Mouse (Mus musculus) midbrain, embryonic 11.5 days (tissue): ENCODE data around the gene Tex261. TPM values are rescaled to one million over a fixed set of nuclear protein-coding genes. Genes with fewer than 3 reads are reported as not detected.

Source experiments
- ATAC-seq: fragments of 200-750 bp; cut with Nextera tagmentation; 2 replicates; pipeline ENCODE4 v1.8.0; 2017; ENCODE audit warnings: moderate TSS enrichment, moderate library complexity; ENCODE audit not compliant: low FRiP score
- DNase-seq: peaks from one replicate; pipeline ENCODE4 v3.0.0; 2015; ENCODE audit warnings: low spot score; ENCODE audit errors: missing footprints
- H3K27ac ChIP-seq: fragments of 300-500 bp; sonication (generic); 2 replicates; pipeline ENCODE4 v1.5.1; 2014; ENCODE audit warnings: low read depth, low read length
- H3K27me3 ChIP-seq: fragments of 300-500 bp; sonication (generic); 2 replicates; pipeline ENCODE4 v1.6.1; 2014; ENCODE audit warnings: mild to moderate bottlenecking, low read length, moderate library complexity, mixed read lengths; ENCODE audit not compliant: control insufficient read depth, insufficient read depth
- H3K36me3 ChIP-seq: fragments of 300-500 bp; sonication (generic); 2 replicates; pipeline ENCODE4 v1.6.1; 2014; ENCODE audit warnings: mild to moderate bottlenecking, low read length, moderate library complexity, mixed read lengths; ENCODE audit not compliant: control insufficient read depth, insufficient read depth
- H3K4me1 ChIP-seq: fragments of 300-500 bp; sonication (generic); 2 replicates; pipeline ENCODE4 v1.6.1; 2014; ENCODE audit warnings: low read length; ENCODE audit not compliant: control insufficient read depth, insufficient read depth
- H3K4me2 ChIP-seq: fragments of 300-500 bp; sonication (generic); 2 replicates; pipeline ENCODE4 v1.6.1; 2014; ENCODE audit warnings: mild to moderate bottlenecking, moderate library complexity
- H3K4me3 ChIP-seq: fragments of 300-500 bp; sonication (generic); 2 replicates; pipeline ENCODE4 v1.5.1; 2014; ENCODE audit warnings: low read depth, low read length
- H3K9ac ChIP-seq: fragments of 300-500 bp; sonication (generic); 2 replicates; pipeline ENCODE4 v1.6.1; 2014; ENCODE audit warnings: low read length
- H3K9me3 ChIP-seq: fragments of 300-500 bp; sonication (generic); 2 replicates; pipeline ENCODE4 v1.6.1; 2016; ENCODE audit warnings: low read length; ENCODE audit not compliant: control insufficient read depth
- WGBS: fragments of 180-500 bp; shearing (Covaris S2); extraction: QIAGEN DNeasy Blood & Tissue Kit; methylation state at CpG from one replicate; pipeline ENCODE4 v1.1.7; 2014; 5-methylcytosine and 5-hydroxymethylcytosine counted together
- polyA plus RNA-seq: library from polyadenylated mRNA; unstranded; fragments of >200 nt; fragmentation: Nextera tagmentation; extraction: Ambion mirVana; gene quantifications from 2 replicates; pipeline ENCODE4 v1.2.1, GENCODE M21; 2014

Gene Tex261
- polyA plus RNA-seq, 1 experiment from 2014 or later, result 56.9 TPM

GRCm38 (mm10) chr6:83722526-83722925, 53.1 kb downstream of the Tex261 start:
- peaks cover 52% of the 10 kb centered on the region for H3K27me3 ChIP-seq
- no peak for ATAC-seq

More at GRCm38 (mm10) chr6:83722526-83722925, 53.1 kb downstream of the Tex261 start:
- DNase-seq, result peak; percentile 83
- Histone ChIP-seq H3K27ac (no peak overlapping the region), H3K4me1 (no peaks in the 10 kb centered on the region), H3K4me3 (no peak overlapping the region), H3K4me2 (no peak overlapping the region), H3K9ac (no peak overlapping the region), H3K9me3 (no peaks in the 10 kb centered on the region), H3K36me3 (no peaks in the 10 kb centered on the region)
- WGBS, result 29% methylated on average over 6 of the region's 6 CpGs

Other genes with a start within 250 kb of the Tex261 start
- 2.6 and 3.2 TPM in 2 replicates for gene Actg2, start 239.5 kb downstream of the Tex261 start, polyA plus RNA-seq
- 28.3 and 30.3 TPM in 2 replicates for gene Stambp, start 203.1 kb downstream of the Tex261 start, polyA plus RNA-seq
- not detected in 2 replicates for gene Clec4f, start 119.6 kb downstream of the Tex261 start, polyA plus RNA-seq
- gene Cd207, start 98.0 kb downstream of the Tex261 start, polyA plus RNA-seq, result not detected in 2 replicates
- gene Vax2, start 64.5 kb downstream of the Tex261 start, polyA plus RNA-seq, result 0.25 and 0.26 TPM in 2 replicates
- gene Atp6v1b1, start 32.8 kb downstream of the Tex261 start, polyA plus RNA-seq, result not detected in 2 replicates
- gene Ankrd53, start 13.2 kb downstream of the Tex261 start, polyA plus RNA-seq, result 0.18 TPM in 1 of 2 replicates, not detected in the other
- 31.8 and 36.1 TPM in 2 replicates for gene Nagk, start 19.2 kb upstream of the Tex261 start, polyA plus RNA-seq
- gene Paip2b, start 55.9 kb upstream of the Tex261 start, polyA plus RNA-seq, result 19.7 and 23.9 TPM in 2 replicates
- gene Zfp638, start 91.3 kb upstream of the Tex261 start, polyA plus RNA-seq, result 102 and 120 TPM in 2 replicates
- 2.0 and 2.4 TPM in 2 replicates for gene Dysf, start 232.8 kb upstream of the Tex261 start, polyA plus RNA-seq